Mouse (Mus musculus) bone marrow, adult 2 months (tissue): ENCODE results near the gene Wasf1. TPM values are rescaled to one million over a fixed set of nuclear protein-coding genes. Genes with fewer than 3 reads are reported as not detected.
A peak's percentile ranks its signal among the peaks of the same experiment; 100 is the strongest.

Source experiments
- H3K27ac ChIP-seq: fragments of 200-500 bp; 2 replicates; pipeline ENCODE4 v1.5.1; 2012; ENCODE audit warnings: low read depth, mild to moderate bottlenecking, control low read depth, inconsistent platforms, low read length; ENCODE audit not compliant: control insufficient read depth, poor library complexity, insufficient read depth
- H3K4me1 ChIP-seq: fragments of 200-500 bp; 2 replicates; pipeline ENCODE4 v1.6.1; 2011; ENCODE audit warnings: low read length; ENCODE audit not compliant: control insufficient read depth, insufficient read depth
- H3K4me3 ChIP-seq: fragments of 200-500 bp; replicated peaks from 2 replicates; pipeline ENCODE3; 2011; ENCODE audit warnings: mild to moderate bottlenecking, low read depth, low read length, control low read depth; ENCODE audit not compliant: control insufficient read depth
- CTCF ChIP-seq: fragments of 200-500 bp; IDR thresholded peaks from 2 replicates; pipeline ENCODE4 v1.5.1; 2011; ENCODE audit warnings: low read length, control low read depth; ENCODE audit not compliant: control insufficient read depth, insufficient read depth
- POLR2A ChIP-seq: fragments of 200-500 bp; IDR thresholded peaks from 2 replicates; pipeline ENCODE4 v1.6.1; 2011; ENCODE audit warnings: low read depth, mild to moderate bottlenecking, control low read depth, low read length, borderline replicate concordance; ENCODE audit not compliant: control insufficient read depth
- WGBS: fragments of 180-500 bp; shearing (Covaris S2); methylation state at CpG from one replicate; pipeline ENCODE4 v1.1.7; 2018; 5-methylcytosine and 5-hydroxymethylcytosine counted together
- polyA plus RNA-seq: library from polyadenylated mRNA; stranded (reverse); fragments of >200 nt; gene quantifications from 2 replicates; pipeline ENCODE4 v1.2.4, GENCODE M21; 2011; ENCODE audit warnings: low replicate concordance; ENCODE audit not compliant: missing spikeins, insufficient read depth, insufficient read length

The Wasf1 gene
- 1.7 TPM in 1 of 2 replicates, not detected in the other for polyA plus RNA-seq

DNA sequence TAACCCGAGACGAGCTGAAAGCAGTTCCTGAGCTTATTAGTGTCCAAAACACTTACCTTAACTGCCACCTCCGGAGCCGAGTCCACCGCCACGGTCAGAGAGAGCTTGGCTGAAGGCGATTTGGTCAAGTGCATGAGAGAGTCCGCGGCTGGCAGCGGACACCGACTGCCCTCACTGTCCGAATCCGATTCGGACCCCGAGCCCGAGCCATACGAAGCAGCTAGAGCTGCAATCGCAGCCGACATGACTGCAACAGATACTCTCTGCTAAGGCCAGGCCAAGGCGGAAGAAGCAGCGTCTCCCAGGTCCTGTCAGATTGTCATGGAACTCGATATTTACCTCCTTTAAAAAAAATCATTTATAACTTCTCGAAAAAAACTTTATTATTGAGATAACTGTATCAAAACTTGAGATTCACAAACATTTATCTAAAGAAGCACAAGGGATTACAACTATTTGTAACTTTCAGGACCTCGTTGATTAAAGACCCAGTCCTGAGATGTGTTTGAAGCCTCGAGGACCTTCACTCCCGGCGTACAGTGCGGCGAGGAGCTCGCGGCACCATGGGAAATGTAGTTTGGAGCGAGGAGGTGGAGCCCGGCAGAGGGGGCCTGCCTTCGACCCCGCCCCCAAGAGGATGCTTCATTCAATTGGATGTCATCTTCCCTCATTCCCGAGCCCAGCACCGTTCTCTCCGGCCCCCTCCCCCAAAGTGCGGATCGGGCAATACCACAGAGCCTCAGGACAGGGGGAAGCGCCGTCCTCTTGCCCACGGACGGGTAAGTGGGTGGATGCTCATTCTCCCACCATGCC is at the start of gene Wasf1, which contains the start of gene Cdc40:
TSS of gene Wasf1 (plus strand) at position 645 of the 813 bp plus-strand sequence.
TSS of gene Cdc40 (minus strand) at position 481 of the 813 bp plus-strand sequence.
- no peak for TF ChIP-seq CTCF
- TF ChIP-seq POLR2A, result peak; percentile 84
- Histone ChIP-seq H3K4me3 (peak within 1 kb of the TSS; percentile 97), H3K27ac (peak within 1 kb of the TSS; percentile 69), H3K4me1 (no peaks in the 10 kb centered on the region; the same call in 1 of the 2 replicates)
- WGBS, result under 1% methylated on average over 44 of the region's 44 CpGs

- WGBS, result 87% methylated on average over 5 of the region's 5 CpGs
- H3K4me3 ChIP-seq, result no peak overlapping the region
- no peaks in the 10 kb centered on the region for H3K4me1 ChIP-seq
- no peak for TF ChIP-seq POLR2A
- no peak overlapping the region for H3K27ac ChIP-seq
Measured at GRCm38 (mm10) chr10:40840086-40840485, 43.2 kb upstream of the Wasf1 start.

DNA sequence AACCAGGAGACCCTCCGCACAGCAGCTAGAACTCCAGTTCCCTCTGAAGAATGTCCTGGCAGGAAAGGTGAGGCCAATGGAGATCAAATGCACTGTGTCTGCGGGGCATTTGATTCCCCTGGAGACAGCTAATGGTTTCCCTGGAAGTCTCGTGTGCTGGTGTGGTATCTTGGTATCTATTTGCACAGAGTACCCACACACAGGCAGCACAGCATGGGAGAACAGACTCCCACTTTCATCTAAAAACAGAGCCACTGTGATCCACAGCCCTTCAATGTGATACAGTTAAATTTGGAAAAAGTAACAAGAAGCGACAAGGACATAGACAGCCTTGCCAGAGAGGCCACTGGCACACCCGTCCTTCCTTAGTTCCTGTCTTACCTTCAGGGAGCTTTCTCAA is 39.4 kb upstream of the Wasf1 start:
- no peak overlapping the region for H3K27ac ChIP-seq
- WGBS, result 83% methylated on average over 5 of the region's 5 CpGs
- H3K4me1 ChIP-seq, result no peaks in the 10 kb centered on the region
- no peak overlapping the region for H3K4me3 ChIP-seq
- no peak for TF ChIP-seq POLR2A
- no peak for TF ChIP-seq CTCF

DNA sequence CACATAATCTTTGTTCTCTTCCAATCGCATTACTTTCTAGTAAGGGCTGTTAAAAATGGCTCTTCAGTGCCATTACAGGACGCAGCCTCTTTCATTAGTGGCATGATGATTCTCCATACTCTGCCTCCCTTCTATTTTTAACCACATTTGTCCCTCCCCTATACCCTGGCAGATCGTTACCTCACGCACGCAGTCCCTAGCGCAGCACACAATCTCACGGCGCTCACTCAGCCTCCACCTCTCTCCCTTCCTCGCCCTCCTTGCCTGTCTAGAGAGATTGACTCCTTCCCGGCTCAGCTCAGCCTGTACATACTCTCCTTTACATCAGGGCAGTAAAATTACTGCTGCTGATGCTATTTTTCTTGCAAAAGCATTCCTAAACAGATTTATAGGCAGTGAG is 38.7 kb upstream of the Wasf1 start:
- no peak overlapping the region for H3K27ac ChIP-seq
- H3K4me3 ChIP-seq, result no peak overlapping the region
- TF ChIP-seq CTCF, result no peak
- TF ChIP-seq POLR2A, result no peak
- no peaks in the 10 kb centered on the region for H3K4me1 ChIP-seq
- 86% methylated on average over 10 of the region's 10 CpGs for WGBS

DNA sequence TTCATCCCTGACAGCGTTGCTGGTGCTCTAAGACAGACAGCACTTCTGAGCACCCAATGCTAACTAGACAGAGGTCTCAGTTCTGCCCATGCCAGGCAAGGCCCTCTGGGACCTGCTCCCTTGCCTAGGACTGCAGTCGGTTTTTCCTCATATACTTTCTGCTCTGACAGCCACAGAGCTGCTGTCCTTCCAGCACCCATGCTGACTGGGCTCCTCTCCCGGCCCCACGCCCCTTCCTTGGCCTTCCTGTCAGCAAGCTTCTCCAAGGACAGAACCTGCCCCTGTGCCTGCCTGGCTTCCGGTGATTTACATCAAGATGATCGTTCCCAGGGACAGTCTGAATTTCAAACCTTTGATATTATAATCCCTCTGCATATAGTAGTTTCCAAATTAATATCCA is 37.6 kb upstream of the Wasf1 start:
- TF ChIP-seq POLR2A, result no peak
- no peak for TF ChIP-seq CTCF
- Histone ChIP-seq H3K4me3 (no peak overlapping the region), H3K4me1 (no peaks in the 10 kb centered on the region), H3K27ac (no peak overlapping the region)
- 82% methylated on average over 6 of the region's 6 CpGs for WGBS

- TF ChIP-seq CTCF (no peak), POLR2A (no peak)
- no peaks in the 10 kb centered on the region for H3K4me1 ChIP-seq
- WGBS, result 80% methylated on average over 10 of the region's 10 CpGs
- H3K4me3 ChIP-seq, result no peak overlapping the region
- no peak overlapping the region for H3K27ac ChIP-seq
Measured at GRCm38 (mm10) chr10:40847176-40847874, 36.0 kb upstream of the Wasf1 start.

- WGBS, result 60% methylated on average over 2 of the region's 2 CpGs
- no peak for TF ChIP-seq CTCF
- no peak for TF ChIP-seq POLR2A
- no peak overlapping the region for H3K4me3 ChIP-seq
- H3K4me1 ChIP-seq, result no peaks in the 10 kb centered on the region
- H3K27ac ChIP-seq, result no peak overlapping the region
Measured at GRCm38 (mm10) chr10:40850644-40851043, 32.6 kb upstream of the Wasf1 start.

- no peaks in the 10 kb centered on the region for H3K4me1 ChIP-seq
- TF ChIP-seq POLR2A (no peak), CTCF (no peak)
- no peak overlapping the region for H3K4me3 ChIP-seq
- H3K27ac ChIP-seq, result no peak overlapping the region
Measured at GRCm38 (mm10) chr10:40851138-40851537, 32.1 kb upstream of the Wasf1 start.
